Mouse (Mus musculus) A20 (cell line): ENCODE results near the gene Naa15.
"Not testable (repeated sequence)": the region's sequence is repeated elsewhere in the genome, so short reads cannot be mapped to it uniquely, and the experiment has no call there.

Experiments
- DNase-seq: peaks from one replicate; pipeline ENCODE4 v3.0.0-alpha.2; 2011; ENCODE audit warnings: low read depth, low spot score

The Naa15 gene

GRCm38 (mm10) chr3:51434364-51434763 is 19.4 kb downstream of the Naa15 start:
- not testable (repeated sequence) for DNase-seq

- DNase-seq: no peak
These were observed 20.1 kb downstream of the Naa15 start for GRCm38 (mm10) chr3:51434871-51435595.

GRCm38 (mm10) chr3:51468530-51468929 is 53.6 kb downstream of the Naa15 start:
- no peak for DNase-seq

- no peak for DNase-seq
These were observed 60.8 kb downstream of the Naa15 start for GRCm38 (mm10) chr3:51475706-51476105.

- no peak for DNase-seq
These were observed 64.9 kb downstream of the Naa15 start for GRCm38 (mm10) chr3:51479893-51480292.

GRCm38 (mm10) chr3:51481059-51481458 is 66.1 kb downstream of the Naa15 start:
- peak; percentile 73 for DNase-seq

GRCm38 (mm10) chr3:51481881-51482280 is 66.9 kb downstream of the Naa15 start:
- peak; percentile 75 for DNase-seq

GRCm38 (mm10) chr3:51482781-51483180 is 67.8 kb downstream of the Naa15 start:
- DNase-seq: peak; percentile 30

GRCm38 (mm10) chr3:51483741-51484359 is 68.9 kb downstream of the Naa15 start, which contains the start of gene Rab33b:
Gene Rab33b (plus strand): TSS chr3:51483920.
- DNase-seq: peak; percentile 99

- DNase-seq: no peak
These were observed 69.4 kb downstream of the Naa15 start for GRCm38 (mm10) chr3:51484370-51484769.

- no peak for DNase-seq
These were observed 70.4 kb downstream of the Naa15 start for GRCm38 (mm10) chr3:51485347-51485746.

GRCm38 (mm10) chr3:51486491-51487195 is 71.7 kb downstream of the Naa15 start:
- DNase-seq: no peak

GRCm38 (mm10) chr3:51490088-51490753 is 75.3 kb downstream of the Naa15 start:
- no peak for DNase-seq

GRCm38 (mm10) chr3:51493272-51493838 is 78.4 kb downstream of the Naa15 start:
- no peak for DNase-seq

- DNase-seq: no peak
These were observed 79.5 kb downstream of the Naa15 start for GRCm38 (mm10) chr3:51494466-51494865.

GRCm38 (mm10) chr3:51495646-51496045 is 80.7 kb downstream of the Naa15 start:
- no peak for DNase-seq

GRCm38 (mm10) chr3:51497978-51498377 is 83.0 kb downstream of the Naa15 start:
- DNase-seq: no peak

GRCm38 (mm10) chr3:51498659-51499058 is 83.7 kb downstream of the Naa15 start:
- DNase-seq: no peak

GRCm38 (mm10) chr3:51499876-51500275 is 84.9 kb downstream of the Naa15 start:
- DNase-seq: no peak

- DNase-seq: no peak
These were observed 89.5 kb downstream of the Naa15 start for GRCm38 (mm10) chr3:51504385-51504952.

GRCm38 (mm10) chr3:51505465-51505864 is 90.5 kb downstream of the Naa15 start:
- peak; percentile 65 for DNase-seq
